Mouse (Mus musculus): ENCODE measurements around the gene Rtl4. TPM values are rescaled to one million over a fixed set of nuclear protein-coding genes. Genes with fewer than 3 reads are reported as not detected.
A peak's percentile ranks its signal among the peaks of the same experiment; 100 is the strongest.

The Rtl4 gene
- total and polyA plus RNA-seq, 2 experiments = not detected

GRCm38 (mm10) chrX:145089802-145090201 is 401.1 kb downstream of the Rtl4 start:
- peak; percentile 51 for DNase-seq (ENCODE audit: extremely low read depth, low read depth, low spot score)
- Histone ChIP-seq H3K27ac (replicated peaks; ENCODE audit: insufficient read depth, low read depth, low read length) (no peak overlapping the region), H3K4me1 (ENCODE audit: control insufficient read depth, insufficient read depth, low read length) (no peaks in the 10 kb centered on the region), H3K36me3 (ENCODE audit: control insufficient read depth, insufficient read depth, low read length) (no peaks in the 10 kb centered on the region), H3K9ac (ENCODE audit: low read depth, low read length) (no peak overlapping the region), H3K4me3 (ENCODE audit: insufficient read depth, low read depth, low read length) (no peak overlapping the region), H3K27me3 (ENCODE audit: control insufficient read depth, insufficient read depth, low read length) (no peaks in the 10 kb centered on the region), H3K79me2 (ENCODE audit: control insufficient read depth, insufficient read depth, low read length) (no peaks in the 10 kb centered on the region)
- TF ChIP-seq POLR2A (IDR thresholded peaks at IDR 0.05; ENCODE audit: extremely low read depth, insufficient read depth, low read length) (no peak), CTCF (IDR thresholded peaks at IDR 0.05; ENCODE audit: low read depth, low read length) (no peak)

GRCm38 (mm10) chrX:145090360-145090759 is 401.7 kb downstream of the Rtl4 start:
- no peaks in the 10 kb centered on the region for H3K79me2 ChIP-seq (ENCODE audit: control insufficient read depth, insufficient read depth, low read length)
- 72% methylated on average over 3 of the region's 3 CpGs for WGBS

GRCm38 (mm10) chrX:145090964-145091363 is 402.3 kb downstream of the Rtl4 start:
- Histone ChIP-seq H3K4me3 (ENCODE audit: insufficient read depth, low read depth, low read length) (no peak overlapping the region), H3K79me2 (ENCODE audit: control insufficient read depth, insufficient read depth, low read length) (no peaks in the 10 kb centered on the region), H3K27ac (replicated peaks; ENCODE audit: insufficient read depth, low read depth, low read length) (no peak overlapping the region), H3K9ac (ENCODE audit: low read depth, low read length) (no peak overlapping the region), H3K36me3 (ENCODE audit: control insufficient read depth, insufficient read depth, low read length) (no peaks in the 10 kb centered on the region), H3K4me1 (ENCODE audit: control insufficient read depth, insufficient read depth, low read length) (no peaks in the 10 kb centered on the region), H3K27me3 (ENCODE audit: control insufficient read depth, insufficient read depth, low read length) (no peaks in the 10 kb centered on the region)
- no peak for DNase-seq (ENCODE audit: extremely low read depth, low read depth, low spot score)
- 71% methylated on average over 2 of the region's 2 CpGs for WGBS
- TF ChIP-seq POLR2A (IDR thresholded peaks at IDR 0.05; ENCODE audit: extremely low read depth, insufficient read depth, low read length) = no peak

More at GRCm38 (mm10) chrX:145090360-145090759, 401.7 kb downstream of the Rtl4 start:
- TF ChIP-seq CTCF (IDR thresholded peaks at IDR 0.05; ENCODE audit: low read depth, low read length) (no peak), POLR2A (IDR thresholded peaks at IDR 0.05; ENCODE audit: extremely low read depth, insufficient read depth, low read length) (no peak)
- Histone ChIP-seq H3K27me3 (ENCODE audit: control insufficient read depth, insufficient read depth, low read length) (no peaks in the 10 kb centered on the region), H3K36me3 (ENCODE audit: control insufficient read depth, insufficient read depth, low read length) (no peaks in the 10 kb centered on the region), H3K4me1 (ENCODE audit: control insufficient read depth, insufficient read depth, low read length) (no peaks in the 10 kb centered on the region), H3K9ac (ENCODE audit: low read depth, low read length) (no peak overlapping the region), H3K4me3 (ENCODE audit: insufficient read depth, low read depth, low read length) (no peak overlapping the region), H3K27ac (replicated peaks; ENCODE audit: insufficient read depth, low read depth, low read length) (no peak overlapping the region)
- no peak for DNase-seq (ENCODE audit: extremely low read depth, low read depth, low spot score)

Other genes starting within 250 kb of the Rtl4 start
- not detected in 2 replicates for gene Trpc5os, start 232.3 kb upstream of the Rtl4 start, total RNA-seq (2014; rRNA removed)
- gene Trpc5os, start 232.3 kb upstream of the Rtl4 start, polyA plus RNA-seq (2012; rRNA removed) = not detected in 2 replicates
- gene Trpc5, start 727 bp upstream of the Rtl4 start, total RNA-seq (2014; rRNA removed) = 0.07 TPM in 1 of 2 replicates, not detected in the other
- gene Trpc5, start 727 bp upstream of the Rtl4 start, polyA plus RNA-seq (2012; rRNA removed) = not detected in 2 replicates

Data from liver, adult 2 months (tissue).